Mouse (Mus musculus) cerebellum, postnatal 14 days (tissue): ENCODE measurements around the gene Stag1.

Source experiments
- DNase-seq, 2 experiments: peaks; one replicate each; pipeline ENCODE4 v3.0.0; 2021; ENCODE audit warnings: mixed read lengths in 2 of 2

Stag1 gene

DNA sequence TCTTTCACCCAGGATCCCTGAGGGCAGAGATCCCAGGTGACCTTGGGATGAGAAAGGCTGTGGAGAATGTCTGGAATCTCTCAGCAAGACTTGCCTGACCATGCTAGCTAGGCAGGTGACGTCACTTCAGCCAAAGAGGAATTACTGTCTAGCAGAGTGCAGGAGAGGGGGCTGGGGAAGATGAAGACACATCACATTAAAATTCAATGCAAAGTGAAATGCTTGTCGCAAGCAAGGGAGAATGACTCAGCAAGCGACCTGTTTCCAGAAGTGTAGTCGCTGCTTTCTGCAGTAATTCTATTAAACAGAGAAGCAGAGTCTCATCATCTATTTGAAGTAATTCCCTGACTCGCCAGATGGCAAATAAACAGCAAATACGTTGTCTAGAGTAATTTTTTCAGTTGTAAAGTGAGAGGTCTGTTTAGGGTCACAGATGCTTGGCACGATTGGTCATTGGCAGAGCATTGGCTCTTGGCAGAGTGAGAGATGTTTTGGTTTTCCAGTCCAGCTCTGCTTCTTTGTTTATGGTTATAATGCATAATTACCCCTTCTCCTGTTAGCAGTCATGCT is 8.5 kb downstream of the Stag1 start:
- DNase-seq: peak; percentile 20 to 24

GRCm38 (mm10) chr9:100613501-100614071 is 16.0 kb downstream of the Stag1 start:
- no peak for DNase-seq

GRCm38 (mm10) chr9:100616947-100617346 is 19.3 kb downstream of the Stag1 start:
- peak; percentile 62 to 73 for DNase-seq

DNA sequence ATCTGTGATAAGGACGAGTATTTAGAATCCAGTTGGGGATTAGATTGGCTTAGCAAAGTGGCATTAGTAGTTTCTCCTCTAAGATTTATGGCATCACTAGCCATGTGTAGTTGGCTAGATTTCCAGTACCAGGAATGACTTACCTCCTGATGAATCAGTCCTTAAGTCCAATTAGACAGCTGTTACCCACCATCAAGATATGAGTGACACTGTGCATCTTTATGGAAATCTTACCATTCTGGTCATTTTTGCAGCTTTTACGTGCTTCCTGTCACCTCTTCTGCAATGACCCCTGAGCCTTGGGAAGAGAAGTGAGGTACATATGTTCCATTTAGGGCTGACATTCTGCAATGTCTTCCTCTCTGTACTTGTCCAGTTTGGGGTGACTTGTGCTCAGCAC is 28.7 kb downstream of the Stag1 start:
- DNase-seq: no peak

DNA sequence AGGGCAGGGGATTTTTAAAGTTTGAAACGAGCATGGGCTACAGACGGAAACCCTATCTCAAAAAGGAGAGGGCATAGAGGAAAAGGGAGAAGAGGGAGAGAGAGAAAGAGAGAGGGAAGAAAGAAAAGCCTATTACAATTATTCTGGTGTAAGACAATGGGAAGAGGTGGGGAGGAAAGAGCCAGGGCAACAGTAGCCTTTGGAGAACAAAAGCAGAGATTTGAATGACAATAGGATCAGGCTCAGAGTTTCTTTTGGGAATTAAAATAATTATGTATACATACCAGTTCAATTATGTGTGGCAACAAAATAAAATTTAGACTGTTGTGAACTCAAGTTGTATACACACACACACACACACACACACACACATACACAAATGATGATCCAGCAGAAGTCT is 43.2 kb downstream of the Stag1 start:
- no peak for DNase-seq

- peak in 1 of 2 experiments; percentile 29 for DNase-seq
Observed at GRCm38 (mm10) chr9:100641391-100642085, 43.9 kb downstream of the Stag1 start.

GRCm38 (mm10) chr9:100642186-100642839 is 44.7 kb downstream of the Stag1 start:
- DNase-seq: peak in 1 of 2 experiments; percentile 32

GRCm38 (mm10) chr9:100642840-100643697 is 45.5 kb downstream of the Stag1 start:
- DNase-seq: peak; percentile 100

- DNase-seq: peak; percentile 73 to 80
Observed at GRCm38 (mm10) chr9:100644071-100644771, 46.6 kb downstream of the Stag1 start.

DNA sequence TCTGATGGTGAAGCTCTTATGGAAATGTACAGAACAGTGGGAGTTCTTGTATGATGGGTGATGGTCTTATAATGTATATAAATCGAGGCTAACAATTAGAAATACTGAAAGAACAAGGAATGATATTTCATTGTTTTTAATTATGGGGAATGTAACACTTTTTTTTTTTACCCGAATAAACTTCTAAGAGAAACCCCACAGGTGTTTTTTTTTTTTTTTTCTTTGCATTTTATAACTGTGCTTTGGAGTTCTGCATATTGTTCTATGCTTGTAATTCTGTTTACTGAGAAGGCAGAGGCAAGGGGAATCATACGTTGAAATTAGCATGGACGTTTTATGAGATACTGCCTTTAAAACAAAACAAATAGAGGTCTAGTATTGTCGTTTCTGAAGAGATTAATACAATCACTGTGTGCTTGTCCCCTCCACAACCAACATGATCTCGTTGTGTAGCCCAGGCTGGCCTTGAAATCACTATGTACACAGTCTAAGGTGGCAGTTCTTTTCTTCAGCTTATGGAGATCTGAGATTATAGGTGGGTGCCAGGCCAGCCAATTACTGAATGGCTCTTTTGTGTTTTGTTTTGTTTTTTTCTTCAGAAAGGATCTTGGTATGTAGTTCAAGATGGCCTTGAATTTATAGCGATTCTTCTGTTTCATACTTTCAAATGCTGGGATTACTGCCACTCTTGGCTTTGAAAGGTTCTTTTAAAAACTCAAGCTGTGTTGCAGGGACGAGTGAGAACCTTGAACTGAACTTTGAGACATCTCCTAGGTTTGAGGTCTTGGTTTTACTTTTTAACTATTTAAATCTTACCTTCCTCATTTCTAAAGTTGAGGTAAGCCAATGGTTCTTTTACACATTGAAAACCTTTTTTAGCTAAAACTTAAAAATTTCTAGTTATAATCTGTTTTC is 47.7 kb downstream of the Stag1 start:
- no peak for DNase-seq

DNA sequence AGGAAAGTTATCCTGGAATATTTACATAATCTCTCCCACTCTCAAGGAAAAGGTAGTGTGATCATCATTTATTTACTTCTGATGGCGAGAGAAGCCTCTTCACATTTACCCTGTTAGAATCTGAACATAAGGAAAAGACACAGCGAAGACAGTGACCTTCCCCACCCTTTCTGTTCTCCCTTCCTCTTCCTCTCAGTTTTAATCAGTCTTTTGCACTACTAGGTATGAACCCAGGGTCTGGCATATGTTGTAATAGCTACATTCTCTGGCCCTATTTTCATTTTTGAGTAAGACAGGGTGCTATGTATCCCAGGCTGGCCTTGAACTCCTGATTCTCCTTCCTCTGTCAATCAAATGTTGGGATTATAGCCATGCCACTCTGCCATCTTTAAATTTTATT is 48.7 kb downstream of the Stag1 start:
- no peak for DNase-seq

DNA sequence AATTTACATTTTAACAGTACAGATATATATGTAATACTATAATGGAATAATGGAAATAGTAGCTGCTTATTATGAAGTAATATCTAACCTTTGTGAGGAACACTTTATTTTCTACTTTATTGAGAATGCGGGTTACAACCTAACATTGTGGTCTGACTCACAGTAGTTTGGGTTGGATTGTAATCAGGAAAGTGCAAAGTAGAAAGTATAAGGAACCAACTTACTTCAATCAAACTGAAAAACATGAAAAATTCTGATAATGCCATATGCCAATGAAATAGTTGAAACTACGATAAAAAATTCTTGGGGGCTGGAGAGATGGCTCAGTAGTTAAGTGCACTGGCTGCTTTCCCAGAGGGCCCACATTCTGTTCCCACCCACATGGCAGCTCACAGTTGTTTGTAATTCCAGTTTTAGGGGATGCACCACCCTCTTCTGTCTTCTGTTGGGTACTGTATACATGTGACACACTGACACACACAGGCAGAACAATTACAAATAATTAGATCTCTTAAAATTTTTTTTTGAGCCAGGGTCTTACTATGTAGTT is 50.3 kb downstream of the Stag1 start:
- no peak for DNase-seq

- DNase-seq: no peak
Observed at GRCm38 (mm10) chr9:100654104-100654503, 56.5 kb downstream of the Stag1 start.

- no peak for DNase-seq
Observed at GRCm38 (mm10) chr9:100656058-100656457, 58.5 kb downstream of the Stag1 start.

DNA sequence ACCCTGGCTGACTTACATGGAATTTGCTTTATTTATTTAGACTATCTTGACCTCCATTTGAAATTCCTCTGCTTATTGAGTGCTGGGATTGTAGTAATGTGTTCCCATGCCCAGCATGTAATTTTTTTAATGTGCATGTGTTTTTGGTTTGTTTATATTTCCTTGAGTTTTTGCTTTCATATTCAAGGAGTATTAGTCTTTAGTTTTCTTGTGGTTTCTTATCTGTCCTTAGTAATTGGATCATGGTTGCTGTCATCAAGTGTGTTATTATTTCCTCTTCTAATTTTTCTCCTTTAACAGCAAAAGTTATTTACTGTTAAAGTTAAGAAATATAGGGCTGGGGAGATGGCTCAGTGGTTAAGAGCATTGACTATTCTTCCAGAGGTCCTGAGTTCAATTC is 63.0 kb downstream of the Stag1 start:
- DNase-seq: no peak

DNA sequence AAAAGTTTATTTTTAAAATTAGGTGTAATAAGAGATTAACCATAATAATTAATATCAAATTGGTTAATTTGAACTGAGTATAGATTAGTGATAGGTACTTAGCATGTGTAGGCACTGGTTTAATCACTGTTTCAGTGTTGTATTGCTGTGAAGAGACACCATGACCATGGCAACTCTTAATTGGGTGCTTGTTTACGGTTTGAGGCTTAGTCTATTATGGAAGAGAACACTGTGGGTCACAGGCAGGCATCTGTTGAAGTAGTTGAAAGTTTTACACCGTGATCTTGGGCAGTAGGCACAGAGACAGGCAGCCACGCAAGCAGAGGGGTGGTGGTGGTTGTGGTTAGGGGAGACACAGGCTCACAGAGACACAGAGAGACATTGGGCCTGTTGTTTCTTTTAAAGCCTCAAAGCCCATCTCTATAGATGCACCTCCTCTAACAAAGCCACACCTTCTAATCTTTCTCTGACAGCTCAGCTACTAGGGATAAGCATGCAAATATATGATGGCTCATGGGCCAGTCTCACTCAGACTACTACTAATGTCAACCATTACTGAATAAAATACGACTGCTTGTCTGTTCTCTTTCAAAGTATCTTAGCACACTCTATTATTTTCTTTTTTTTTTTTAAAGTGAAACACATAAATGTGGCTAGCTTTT is 66.0 kb downstream of the Stag1 start:
- DNase-seq: no peak

DNA sequence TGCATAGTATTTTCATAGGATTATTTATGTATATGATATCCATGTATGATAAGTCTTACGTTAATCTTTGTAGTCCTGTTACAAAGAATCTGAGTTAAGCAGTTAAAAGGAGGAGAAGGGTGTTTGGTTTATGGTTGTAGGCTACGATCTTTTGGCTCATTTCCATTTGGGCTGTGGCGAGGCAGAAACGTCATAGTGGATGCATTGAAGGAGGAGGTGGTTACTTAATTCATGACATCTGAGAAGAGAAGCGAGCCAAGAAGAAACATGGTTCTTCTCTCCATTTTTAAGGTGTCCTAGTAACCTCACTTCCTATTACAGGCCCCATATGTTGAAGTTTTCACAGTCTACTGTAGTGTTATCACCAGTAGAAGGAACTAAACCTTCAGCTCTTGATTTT is 72.6 kb downstream of the Stag1 start:
- no peak for DNase-seq

GRCm38 (mm10) chr9:100679036-100679435 is 81.4 kb downstream of the Stag1 start:
- DNase-seq: no peak

DNA sequence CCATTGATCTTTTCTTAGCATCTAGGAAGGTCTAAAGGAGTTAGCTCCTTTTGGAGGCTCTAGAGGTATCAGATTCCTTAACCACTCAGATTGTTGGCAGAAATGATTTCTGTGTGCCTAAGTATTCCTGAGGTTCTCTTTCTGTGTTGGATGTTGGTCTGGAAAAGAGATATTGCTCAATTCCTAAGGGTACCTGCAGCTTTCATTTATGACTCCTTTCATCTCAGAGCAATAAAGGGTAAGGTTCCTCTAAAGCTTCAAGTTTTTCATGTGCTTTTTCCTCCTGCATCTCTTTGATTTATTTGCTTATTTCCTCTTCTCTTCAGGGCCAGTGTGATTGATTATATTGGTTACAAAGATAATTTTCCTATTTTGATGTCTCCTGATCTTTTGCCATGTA is 84.7 kb downstream of the Stag1 start:
- no peak for DNase-seq
